In genomic region chr1:171193911-171194830, GRCm38 (mm10) we compare ENCODE assay signal across 12 mouse cellular contexts. TPM values are rescaled to one million over a fixed set of nuclear protein-coding genes. Genes with fewer than 3 reads are reported as not detected.
A peak's percentile ranks its signal among the peaks of the same experiment; 100 is the strongest.
DNase-seq lines count a peak whose midpoint lies in the region; ATAC-seq lines count a peak whose summit lies in the region.
"Had no signal": no experiment of that assay in that cellular context is flagged by ENCODE, and none has a peak within 500 bp of the region (broad histone marks: within the 10 kb centered on the region; RNA-seq: fewer than 3 reads in every experiment).

No protein-coding gene starts in this region.

- peak overlapping the region; percentile 26; the same call in 1 of the 2 replicates for H3K9ac ChIP-seq in heart, embryonic 12.5 days
- no peak overlapping the region for H3K9ac ChIP-seq in embryonic facial prominence, embryonic 15.5 days
- no peak overlapping the region for H3K9ac ChIP-seq in intestine, embryonic 16.5 days (ENCODE audit: low read depth, low read length)
- H3K9ac ChIP-seq in neural tube, embryonic 14.5 days (replicated peaks; ENCODE audit: low read depth, low read length), result no peak overlapping the region

- no peaks in the 10 kb centered on the region for H3K9me3 ChIP-seq in heart, embryonic 12.5 days (replicated peaks)
- no peaks in the 10 kb centered on the region for H3K9me3 ChIP-seq in embryonic facial prominence, embryonic 15.5 days (replicated peaks)
- H3K9me3 ChIP-seq in intestine, embryonic 16.5 days (ENCODE audit: control insufficient read depth, low read length), result no peaks in the 10 kb centered on the region
- no peaks in the 10 kb centered on the region for H3K9me3 ChIP-seq in neural tube, embryonic 14.5 days (ENCODE audit: control insufficient read depth, low read length)

- peak overlapping the region; percentile 98 for H3K4me2 ChIP-seq in heart, embryonic 12.5 days
- H3K4me2 ChIP-seq in embryonic facial prominence, embryonic 15.5 days (replicated peaks), result peak overlapping the region; percentile 94
- peak overlapping the region; percentile 45 for H3K4me2 ChIP-seq in intestine, embryonic 16.5 days (ENCODE audit: low read depth, low read length)
- H3K4me2 ChIP-seq in neural tube, embryonic 14.5 days (ENCODE audit: low read depth, low read length), result peak overlapping the region; percentile 39; the same call in 1 of the 2 replicates

- WGBS in heart, embryonic 12.5 days, result 31% methylated on average over 11 of the region's 11 CpGs
- WGBS in embryonic facial prominence, embryonic 15.5 days, result 16% methylated on average over 11 of the region's 11 CpGs
- WGBS in intestine, embryonic 16.5 days, result 32% methylated on average over 11 of the region's 11 CpGs
- WGBS in neural tube, embryonic 14.5 days, result 30% methylated on average over 11 of the region's 11 CpGs

- intact Hi-C loops in heart, postnatal 10 days (cut with DNase I), result loop anchor here (2.0 kb wide), 1 partner anchor 27 kb away; no protein-coding TSS in a partner anchor

- DNase-seq in heart, postnatal 10 days, result no peak
- DNase-seq in frontal cortex, adult 2 months (ENCODE audit: extremely low spot score in 1 of 2, low spot score in 1 of 2), result no peak
- DNase-seq in urinary bladder, postnatal 14 days (ENCODE audit: low spot score), result no peak
- no peak for DNase-seq in right cerebral cortex, postnatal 10 days (ENCODE audit: low spot score in 2 of 2)
- DNase-seq: cerebellum, adult 9-11 months; lung, postnatal 4 days; right cerebral cortex, adult 18-20 months had no signal

- no peak for ATAC-seq in heart, embryonic 12.5 days (ENCODE audit: insufficient number of reproducible peaks, low FRiP score)
- ATAC-seq in embryonic facial prominence, embryonic 15.5 days (ENCODE audit: insufficient number of reproducible peaks, low FRiP score, low TSS enrichment, low read depth), result no peak
- ATAC-seq in intestine, embryonic 16.5 days, result no peak
- ATAC-seq in neural tube, embryonic 14.5 days (ENCODE audit: low read depth), result peak; percentile 12; the same call in 1 of the 2 replicates

- peaks cover 47% of the 10 kb centered on the region for H3K4me1 ChIP-seq in heart, embryonic 12.5 days (replicated peaks)
- peaks cover 38% of the 10 kb centered on the region for H3K4me1 ChIP-seq in embryonic facial prominence, embryonic 15.5 days
- H3K4me1 ChIP-seq in intestine, embryonic 16.5 days (ENCODE audit: control insufficient read depth, insufficient read depth, low read length), result peaks cover 28% of the 10 kb centered on the region
- peaks cover 21% of the 10 kb centered on the region for H3K4me1 ChIP-seq in neural tube, embryonic 14.5 days (ENCODE audit: control insufficient read depth, insufficient read depth, low read length)

- H3K27ac ChIP-seq in heart, embryonic 12.5 days (ENCODE audit: poor library complexity, severe bottlenecking), result no peak overlapping the region
- H3K27ac ChIP-seq in embryonic facial prominence, embryonic 15.5 days (replicated peaks), result no peak overlapping the region
- no peak overlapping the region for H3K27ac ChIP-seq in intestine, embryonic 16.5 days (ENCODE audit: low read length)
- H3K27ac ChIP-seq in neural tube, embryonic 14.5 days (ENCODE audit: low read depth, low read length), result no peak overlapping the region

- no peak overlapping the region for H3K4me3 ChIP-seq in heart, embryonic 12.5 days
- peak overlapping the region; percentile 58 for H3K4me3 ChIP-seq in embryonic facial prominence, embryonic 15.5 days (replicated peaks)
- H3K4me3 ChIP-seq in intestine, embryonic 16.5 days (ENCODE audit: low read length), result 0 out of 2 replicates have a peak overlapping the region, but pooled peaks have one; percentile 7
- H3K4me3 ChIP-seq in neural tube, embryonic 14.5 days (ENCODE audit: low read depth, low read length), result peak overlapping the region; percentile 11; the same call in 1 of the 2 replicates

- peaks cover 24% of the 10 kb centered on the region for H3K27me3 ChIP-seq in heart, embryonic 12.5 days (replicated peaks)
- peaks cover 36% of the 10 kb centered on the region for H3K27me3 ChIP-seq in embryonic facial prominence, embryonic 15.5 days
- H3K27me3 ChIP-seq in intestine, embryonic 16.5 days (replicated peaks; ENCODE audit: control insufficient read depth, insufficient read depth, low read length), result peaks cover 18% of the 10 kb centered on the region
- H3K27me3 ChIP-seq in neural tube, embryonic 14.5 days (ENCODE audit: control insufficient read depth, insufficient read depth, low read length), result peaks cover 5% of the 10 kb centered on the region; the same call in 1 of the 2 replicates

- no peaks in the 10 kb centered on the region for H3K36me3 ChIP-seq in heart, embryonic 12.5 days
- no peaks in the 10 kb centered on the region for H3K36me3 ChIP-seq in embryonic facial prominence, embryonic 15.5 days
- no peaks in the 10 kb centered on the region for H3K36me3 ChIP-seq in intestine, embryonic 16.5 days (ENCODE audit: control insufficient read depth, insufficient read depth, low read length)
- no peaks in the 10 kb centered on the region for H3K36me3 ChIP-seq in neural tube, embryonic 14.5 days (ENCODE audit: control insufficient read depth, insufficient read depth, low read length)

RNA-seq across cellular contexts. Expression of gene Pcp4l1, which starts 1.9 kb away (rescaled TPM):
- 32.7 and 33.4 TPM in 2 replicates for polyA plus RNA-seq in heart, embryonic 12.5 days (2016; fragmentation: Nextera tagmentation; extraction: Ambion mirVana)
- total RNA-seq in heart, postnatal 10 days (2021), result 100 to 1,000 TPM; 136 to 146 TPM
- polyA plus RNA-seq in embryonic facial prominence, embryonic 15.5 days (2015; fragmentation: Nextera tagmentation; extraction: Ambion mirVana), result 35.8 and 38.1 TPM in 2 replicates
- 16.4 and 19.4 TPM in 2 replicates for polyA plus RNA-seq in intestine, embryonic 16.5 days (2015; fragmentation: Nextera tagmentation; extraction: Ambion mirVana)
- 31.8 and 41.6 TPM in 2 replicates for polyA plus RNA-seq in neural tube, embryonic 14.5 days (2014; fragmentation: Nextera tagmentation; extraction: Ambion mirVana)
- polyA plus RNA-seq in frontal cortex, adult 2 months (2012; rRNA removed), result 514 and 520 TPM in 2 replicates
- total RNA-seq: CH12.LX had no signal

RNA-seq across cellular contexts. Expression of gene Nr1i3, which starts 19.6 kb away (rescaled TPM):
- polyA plus RNA-seq in heart, embryonic 12.5 days (2016; fragmentation: Nextera tagmentation; extraction: Ambion mirVana), result 0.19 and 0.22 TPM in 2 replicates
- not detected for total RNA-seq in heart, postnatal 10 days (2021)
- polyA plus RNA-seq in embryonic facial prominence, embryonic 15.5 days (2015; fragmentation: Nextera tagmentation; extraction: Ambion mirVana), result 0.24 and 0.42 TPM in 2 replicates
- 18.7 and 21.7 TPM in 2 replicates for polyA plus RNA-seq in intestine, embryonic 16.5 days (2015; fragmentation: Nextera tagmentation; extraction: Ambion mirVana)
- 0.20 and 0.32 TPM in 2 replicates for polyA plus RNA-seq in neural tube, embryonic 14.5 days (2014; fragmentation: Nextera tagmentation; extraction: Ambion mirVana)
- polyA plus RNA-seq in frontal cortex, adult 2 months (2012; rRNA removed), result 0.10 and 0.17 TPM in 2 replicates

RNA-seq across cellular contexts. Expression of gene Tomm40l, which starts 28.1 kb away (rescaled TPM):
- polyA plus RNA-seq in heart, embryonic 12.5 days (2016; fragmentation: Nextera tagmentation; extraction: Ambion mirVana), result 41.8 and 43.3 TPM in 2 replicates
- 10 to 100 TPM; 88.9 to 95.9 TPM for total RNA-seq in heart, postnatal 10 days (2021)
- 29.5 and 30.0 TPM in 2 replicates for polyA plus RNA-seq in embryonic facial prominence, embryonic 15.5 days (2015; fragmentation: Nextera tagmentation; extraction: Ambion mirVana)
- 32.0 and 34.7 TPM in 2 replicates for polyA plus RNA-seq in intestine, embryonic 16.5 days (2015; fragmentation: Nextera tagmentation; extraction: Ambion mirVana)
- 41.5 and 45.5 TPM in 2 replicates for polyA plus RNA-seq in neural tube, embryonic 14.5 days (2014; fragmentation: Nextera tagmentation; extraction: Ambion mirVana)
- polyA plus RNA-seq in frontal cortex, adult 2 months (2012; rRNA removed), result 75.9 and 77.3 TPM in 2 replicates

RNA-seq across cellular contexts. Expression of gene Apoa2, which starts 30.7 kb away (rescaled TPM):
- 10.7 and 46.5 TPM in 2 replicates for polyA plus RNA-seq in heart, embryonic 12.5 days (2016; fragmentation: Nextera tagmentation; extraction: Ambion mirVana)
- total RNA-seq in heart, postnatal 10 days (2021), result 1 to 10 TPM; 2.3 to 4.2 TPM
- polyA plus RNA-seq in embryonic facial prominence, embryonic 15.5 days (2015; fragmentation: Nextera tagmentation; extraction: Ambion mirVana), result 1.3 and 1.9 TPM in 2 replicates
- 55.3 and 151 TPM in 2 replicates for polyA plus RNA-seq in intestine, embryonic 16.5 days (2015; fragmentation: Nextera tagmentation; extraction: Ambion mirVana)
- polyA plus RNA-seq in neural tube, embryonic 14.5 days (2014; fragmentation: Nextera tagmentation; extraction: Ambion mirVana), result 7.9 and 8.2 TPM in 2 replicates
- polyA plus RNA-seq in frontal cortex, adult 2 months (2012; rRNA removed), result 3.9 and 5.2 TPM in 2 replicates

RNA-seq across cellular contexts. Expression of gene Fcer1g, which starts 40.0 kb away (rescaled TPM):
- polyA plus RNA-seq in heart, embryonic 12.5 days (2016; fragmentation: Nextera tagmentation; extraction: Ambion mirVana), result 15.3 and 16.4 TPM in 2 replicates
- 1 to 10 TPM; 9.0 to 9.6 TPM for total RNA-seq in heart, postnatal 10 days (2021)
- 92.7 and 101 TPM in 2 replicates for polyA plus RNA-seq in embryonic facial prominence, embryonic 15.5 days (2015; fragmentation: Nextera tagmentation; extraction: Ambion mirVana)
- polyA plus RNA-seq in intestine, embryonic 16.5 days (2015; fragmentation: Nextera tagmentation; extraction: Ambion mirVana), result 50.3 and 52.1 TPM in 2 replicates
- 10.2 and 33.2 TPM in 2 replicates for polyA plus RNA-seq in neural tube, embryonic 14.5 days (2014; fragmentation: Nextera tagmentation; extraction: Ambion mirVana)
- polyA plus RNA-seq in frontal cortex, adult 2 months (2012; rRNA removed), result 37.1 and 40.6 TPM in 2 replicates

Comparison
In these comparisons a context has a peak if more than half of its experiments do, and no peak if none do; other contexts are left out.
1. H3K4me2 ChIP-seq: peak in every context shown above with its lines; median percentile 98 in heart, embryonic 12.5 days; 94 in embryonic facial prominence, embryonic 15.5 days; 45 in intestine, embryonic 16.5 days; 39 in neural tube, embryonic 14.5 days.
2. RNA of gene Pcp4l1, which starts 1.9 kb away (polyA plus RNA-seq): 514 to 520 TPM in frontal cortex, adult 2 months; 31.8 to 41.6 TPM in neural tube, embryonic 14.5 days, 35.8 to 38.1 TPM in embryonic facial prominence, embryonic 15.5 days, 32.7 to 33.4 TPM in heart, embryonic 12.5 days and 16.4 to 19.4 TPM in intestine, embryonic 16.5 days; every median in the first group is over 10 times any median in the second.
3. RNA of gene Nr1i3, which starts 19.6 kb away (polyA plus RNA-seq): 18.7 to 21.7 TPM in intestine, embryonic 16.5 days; 0.24 to 0.42 TPM in embryonic facial prominence, embryonic 15.5 days, 0.19 to 0.22 TPM in heart, embryonic 12.5 days, 0.20 to 0.32 TPM in neural tube, embryonic 14.5 days and 0.10 to 0.17 TPM in frontal cortex, adult 2 months; every median in the first group is over 10 times any median in the second.